Mouse (Mus musculus) naive thymus-derived CD4-positive, alpha-beta T cell, adult 2 months (primary cell): ENCODE measurements around the gene Podxl2.

Experiments used
- DNase-seq: peaks from one replicate; pipeline ENCODE4 v3.0.0-alpha.2; 2011; ENCODE audit warnings: low read depth

Gene Podxl2

GRCm38 (mm10) chr6:88844901-88845565 is 29.8 kb downstream of the Podxl2 start:
- DNase-seq, result no peak

- no peak for DNase-seq
Measured at GRCm38 (mm10) chr6:88843781-88844725, 30.8 kb downstream of the Podxl2 start.

- DNase-seq, result no peak
Measured at GRCm38 (mm10) chr6:88843241-88843640, 31.6 kb downstream of the Podxl2 start.

- no peak for DNase-seq
Measured at GRCm38 (mm10) chr6:88842731-88843151, 32.1 kb downstream of the Podxl2 start.

GRCm38 (mm10) chr6:88841781-88842689 is 32.8 kb downstream of the Podxl2 start, which contains the start of gene Abtb1:
Gene Abtb1 (minus strand): TSS chr6:88841984.
- DNase-seq, result peak; percentile 99

GRCm38 (mm10) chr6:88841514-88841780 is 33.4 kb downstream of the Podxl2 start:
- DNase-seq, result no peak

GRCm38 (mm10) chr6:88840791-88841513 is 33.9 kb downstream of the Podxl2 start:
- DNase-seq, result no peak

GRCm38 (mm10) chr6:88840211-88840610 is 34.6 kb downstream of the Podxl2 start:
- DNase-seq, result no peak

- no peak for DNase-seq
Measured at GRCm38 (mm10) chr6:88839135-88839970, 35.5 kb downstream of the Podxl2 start.

GRCm38 (mm10) chr6:88838613-88839012 is 36.2 kb downstream of the Podxl2 start:
- no peak for DNase-seq

GRCm38 (mm10) chr6:88837999-88838398 is 36.8 kb downstream of the Podxl2 start:
- DNase-seq, result no peak

- DNase-seq, result no peak
Measured at GRCm38 (mm10) chr6:88836178-88836819, 38.5 kb downstream of the Podxl2 start.

GRCm38 (mm10) chr6:88835047-88835446 is 39.8 kb downstream of the Podxl2 start:
- DNase-seq, result no peak

GRCm38 (mm10) chr6:88833340-88834140 is 41.3 kb downstream of the Podxl2 start:
- no peak for DNase-seq

GRCm38 (mm10) chr6:88832663-88833062 is 42.2 kb downstream of the Podxl2 start:
- DNase-seq, result no peak

GRCm38 (mm10) chr6:88831456-88831855 is 43.4 kb downstream of the Podxl2 start:
- DNase-seq, result peak; percentile 74

GRCm38 (mm10) chr6:88830112-88830702 is 44.6 kb downstream of the Podxl2 start:
- no peak for DNase-seq

- no peak for DNase-seq
Measured at GRCm38 (mm10) chr6:88829579-88829978, 45.3 kb downstream of the Podxl2 start.
